Mouse (Mus musculus): ENCODE results near the gene Wfdc6b.
"Not testable (repeated sequence)": the region's sequence is repeated elsewhere in the genome, so short reads cannot be mapped to it uniquely, and the experiment has no call there.

Wfdc6b gene

DNA sequence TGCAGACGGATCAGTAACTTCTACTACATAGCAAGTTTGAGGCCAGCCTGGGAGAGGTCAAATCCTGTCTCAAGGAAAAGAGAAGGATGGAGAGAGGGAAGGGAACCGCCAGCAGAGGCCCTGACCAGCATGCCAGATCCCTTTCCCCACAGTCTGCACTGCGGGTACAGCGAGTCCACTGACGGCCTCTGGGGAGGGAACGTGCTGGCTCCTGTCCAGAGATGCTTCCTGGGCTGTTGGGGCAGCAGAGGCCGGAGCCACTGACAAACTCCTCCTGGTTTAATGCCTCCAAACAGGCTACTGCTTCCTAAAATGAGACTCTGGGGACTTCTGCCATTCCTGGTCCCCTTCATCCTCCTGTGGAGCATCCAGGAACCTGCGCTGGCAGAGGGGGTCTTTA lies at the start of gene Wfdc6b, which contains the start of gene Wfdc8:
TSS of gene Wfdc6b (plus strand) at position 52 of the 400 bp plus-strand sequence.
TSS of gene Wfdc8 (minus strand) at position 156 of the 400 bp plus-strand sequence.
- not testable (repeated sequence) for DNase-seq (ENCODE audit: low read depth, low spot score)

GRCm38 (mm10) chr2:164564346-164564745 lies 49.0 kb upstream of the Wfdc6b start:
- DNase-seq (ENCODE audit: low read depth, low spot score) = no peak

- no peak for DNase-seq (ENCODE audit: low read depth, low spot score)
Measured at GRCm38 (mm10) chr2:164566997-164567396, 46.3 kb upstream of the Wfdc6b start.

- DNase-seq (ENCODE audit: low read depth, low spot score) = no peak
Measured at GRCm38 (mm10) chr2:164567460-164567859, 45.9 kb upstream of the Wfdc6b start.

DNA sequence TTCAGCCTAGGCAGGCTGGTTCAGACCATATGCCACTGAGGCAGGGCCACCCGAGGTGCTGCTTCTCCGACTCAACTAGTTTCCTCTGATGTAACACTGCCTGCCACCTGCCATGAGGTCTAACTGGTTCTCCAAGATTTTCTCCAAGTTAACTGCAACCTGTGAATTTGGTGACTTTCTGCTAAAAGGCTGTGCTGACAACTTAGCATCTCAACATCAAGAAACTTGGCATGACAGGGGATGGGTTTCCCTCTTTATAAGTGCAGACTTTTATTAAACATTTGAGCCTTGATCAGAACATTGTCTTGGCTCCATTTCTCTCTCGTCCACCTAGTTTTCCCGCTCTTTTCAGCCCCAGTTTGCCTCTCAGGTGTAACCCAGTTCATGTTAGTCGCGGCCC lies 40.0 kb upstream of the Wfdc6b start, which contains the start of gene Spint3:
TSS of gene Spint3 (minus strand) at position 101 of the 400 bp plus-strand sequence.
- DNase-seq (ENCODE audit: low read depth, low spot score) = not testable (repeated sequence)

- DNase-seq (ENCODE audit: low read depth, low spot score) = not testable (repeated sequence)
Measured at GRCm38 (mm10) chr2:164585025-164585725, 28.1 kb upstream of the Wfdc6b start, which contains the start of gene Wfdc6a. Gene Wfdc6a (minus strand): TSS chr2:164585447.

- DNase-seq (ENCODE audit: low read depth, low spot score) = no peak
Measured at GRCm38 (mm10) chr2:164592014-164592413, 21.3 kb upstream of the Wfdc6b start.

GRCm38 (mm10) chr2:164593494-164593893 lies 19.8 kb upstream of the Wfdc6b start, which contains the start of gene Eppin:
Gene Eppin (minus strand): TSS chr2:164593594.
- DNase-seq (ENCODE audit: low read depth, low spot score) = no peak

DNA sequence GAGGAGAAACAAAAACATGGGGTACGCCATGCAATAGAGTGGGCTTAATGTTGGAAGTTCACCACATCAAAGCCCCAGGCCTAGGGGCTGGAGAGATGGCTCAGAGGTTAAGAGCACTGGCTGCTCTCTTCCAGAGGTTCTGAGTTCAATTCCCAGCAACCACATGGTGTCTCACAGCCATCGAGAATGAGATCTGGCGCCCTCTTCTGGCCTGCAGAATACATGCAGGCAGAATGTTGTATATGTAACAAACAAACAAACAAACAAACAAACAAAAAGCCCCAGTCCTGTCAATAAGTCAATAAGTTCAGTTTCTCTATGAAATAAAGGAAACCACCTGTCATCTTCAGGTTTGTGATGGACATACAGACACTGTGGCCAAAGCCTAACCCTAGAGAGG lies 13.1 kb upstream of the Wfdc6b start:
- no peak for DNase-seq (ENCODE audit: low read depth, low spot score)

- no peak for DNase-seq (ENCODE audit: low read depth, low spot score)
Measured at GRCm38 (mm10) chr2:164603482-164603881, 9.8 kb upstream of the Wfdc6b start.

DNA sequence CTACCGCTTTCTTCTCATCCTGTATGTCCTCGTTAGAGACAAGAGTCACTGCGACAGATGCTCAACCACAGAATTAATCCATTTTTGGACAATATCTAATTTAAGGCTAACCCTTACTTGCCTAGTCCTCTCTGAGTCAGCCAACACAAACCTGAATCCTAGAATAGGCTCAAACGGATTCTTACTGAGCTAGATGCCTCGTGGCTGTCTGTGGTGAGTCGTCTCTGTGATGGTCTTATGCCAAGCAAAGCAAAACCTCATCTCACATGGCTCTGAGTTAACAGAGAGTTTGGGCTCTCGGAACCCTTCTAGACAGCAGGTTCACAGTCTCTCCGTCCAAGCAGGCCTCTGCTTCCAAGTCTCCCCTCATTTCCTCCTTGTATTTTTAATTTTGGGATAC lies 8.9 kb upstream of the Wfdc6b start:
- DNase-seq (ENCODE audit: low read depth, low spot score) = no peak

DNA sequence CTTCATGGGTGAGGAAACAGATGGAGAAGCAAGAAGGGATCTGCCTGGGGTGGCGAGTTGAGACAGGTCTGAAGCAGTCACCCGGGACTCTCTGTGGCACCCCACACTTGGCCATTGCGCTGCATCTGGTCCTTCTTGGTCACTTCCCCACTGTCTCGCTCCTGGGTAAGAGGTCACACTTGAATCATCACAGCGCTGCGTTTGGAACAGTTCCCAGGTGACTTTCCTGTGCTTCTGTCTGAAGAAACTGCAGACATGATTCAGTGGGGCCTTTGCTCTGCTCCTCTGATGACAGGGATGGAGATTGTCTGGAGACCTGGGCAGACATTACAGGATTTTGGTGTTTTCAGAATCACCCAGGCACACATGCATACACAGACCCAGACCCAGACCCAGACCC lies 4.5 kb upstream of the Wfdc6b start:
- no peak for DNase-seq (ENCODE audit: low read depth, low spot score)

DNA sequence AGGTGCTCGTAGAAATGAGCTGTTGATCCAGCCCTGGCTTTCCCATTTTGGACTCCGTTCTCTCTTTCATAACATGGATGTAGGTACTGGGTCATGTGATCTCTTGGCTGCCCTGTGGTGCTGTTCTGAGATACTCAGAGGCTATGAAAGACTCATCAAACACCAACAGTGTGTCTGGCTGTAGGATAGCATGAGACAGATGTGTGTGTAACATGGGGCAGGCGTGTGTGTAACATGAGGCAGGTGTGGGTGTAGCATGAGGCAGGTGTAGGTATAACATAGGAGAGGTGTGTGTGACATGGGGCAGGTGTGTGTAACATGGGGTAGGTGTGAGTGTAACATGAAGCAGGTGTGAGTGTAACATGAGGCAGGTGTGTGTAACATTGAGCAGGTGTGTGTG lies 2.1 kb downstream of the Wfdc6b start:
- DNase-seq (ENCODE audit: low read depth, low spot score) = no peak

GRCm38 (mm10) chr2:164619050-164619449 lies 5.7 kb downstream of the Wfdc6b start:
- no peak for DNase-seq (ENCODE audit: low read depth, low spot score)

DNA sequence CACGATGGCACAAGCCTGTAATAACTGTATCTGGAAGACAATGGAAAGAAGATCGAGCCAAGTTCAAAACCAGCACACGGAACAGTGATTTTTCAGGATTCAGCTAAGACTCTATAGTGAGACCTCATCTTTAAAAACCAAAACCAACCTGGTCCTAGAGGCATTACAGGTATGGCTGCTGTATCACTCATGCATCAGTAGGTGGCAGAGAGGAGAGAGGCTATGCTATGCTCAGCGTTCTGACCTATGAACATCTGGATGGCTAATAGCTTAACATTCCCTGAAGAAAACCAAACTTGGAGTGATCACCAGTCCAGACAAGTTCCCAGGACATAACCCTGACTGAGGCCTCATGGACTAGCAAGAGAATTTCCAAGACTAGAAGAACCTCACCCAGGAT lies 8.5 kb downstream of the Wfdc6b start:
- no peak for DNase-seq (ENCODE audit: low read depth, low spot score)

GRCm38 (mm10) chr2:164635266-164635665 lies 21.9 kb downstream of the Wfdc6b start:
- no peak for DNase-seq (ENCODE audit: low read depth, low spot score)

- DNase-seq (ENCODE audit: low read depth, low spot score) = no peak
Measured at GRCm38 (mm10) chr2:164638696-164639095, 25.4 kb downstream of the Wfdc6b start, which contains the start of gene Wfdc16. Gene Wfdc16 (minus strand): TSS chr2:164638796.

- DNase-seq (ENCODE audit: low read depth, low spot score) = no peak
Measured at GRCm38 (mm10) chr2:164641129-164641528, 27.8 kb downstream of the Wfdc6b start.

GRCm38 (mm10) chr2:164641881-164642673 lies 28.8 kb downstream of the Wfdc6b start:
- DNase-seq (ENCODE audit: low read depth, low spot score) = no peak

GRCm38 (mm10) chr2:164655858-164656257 lies 42.5 kb downstream of the Wfdc6b start, which contains the start of gene Wfdc10:
Gene Wfdc10 (plus strand): TSS chr2:164656046.
- DNase-seq (ENCODE audit: low read depth, low spot score) = no peak

- no peak for DNase-seq (ENCODE audit: low read depth, low spot score)
Measured at GRCm38 (mm10) chr2:164656483-164656882, 43.2 kb downstream of the Wfdc6b start, which contains the start of gene Wfdc9. Gene Wfdc9 (minus strand): TSS chr2:164656583.

- DNase-seq (ENCODE audit: low read depth, low spot score) = no peak
Measured at GRCm38 (mm10) chr2:164664851-164665250, 51.5 kb downstream of the Wfdc6b start.
